Mouse (Mus musculus): ENCODE results near the gene Pla2g4e. TPM values are rescaled to one million over a fixed set of nuclear protein-coding genes. Genes with fewer than 3 reads are reported as not detected.

The Pla2g4e gene
- total RNA-seq, 2 experiments from 2014 or later = 0.13 to 0.20 TPM

DNA sequence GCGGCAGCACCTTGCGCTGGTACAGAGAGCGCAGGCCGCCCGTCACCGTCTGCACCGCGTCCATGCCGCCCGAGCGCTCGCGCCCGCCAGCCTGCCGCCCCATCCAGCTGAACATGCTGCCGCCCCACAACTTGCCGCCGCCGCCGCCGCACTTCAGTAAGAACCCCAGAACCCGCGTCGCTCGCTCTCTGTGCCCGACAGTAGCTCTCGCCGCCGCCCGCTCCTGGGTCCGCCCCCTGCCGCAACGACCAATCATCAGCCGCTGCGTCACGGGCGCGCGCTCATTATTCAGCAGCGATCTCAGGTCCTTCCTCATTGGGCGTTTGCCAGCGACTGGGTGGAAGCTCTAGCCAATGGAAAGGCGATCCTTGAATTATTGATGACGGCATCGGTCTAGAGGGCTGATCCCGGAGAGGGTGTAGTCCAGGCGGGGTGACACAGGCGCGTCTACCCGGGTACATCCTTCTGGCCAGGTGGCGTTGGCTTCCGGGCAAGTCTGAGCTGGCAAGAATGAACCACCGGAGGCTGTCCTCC, 90.7 kb downstream of the Pla2g4e start, which contains the start of gene Ehd4:
TSS of gene Ehd4 (minus strand) at position 246 of the 534 bp plus-strand sequence.
- peak; percentile 99 for DNase-seq

DNA sequence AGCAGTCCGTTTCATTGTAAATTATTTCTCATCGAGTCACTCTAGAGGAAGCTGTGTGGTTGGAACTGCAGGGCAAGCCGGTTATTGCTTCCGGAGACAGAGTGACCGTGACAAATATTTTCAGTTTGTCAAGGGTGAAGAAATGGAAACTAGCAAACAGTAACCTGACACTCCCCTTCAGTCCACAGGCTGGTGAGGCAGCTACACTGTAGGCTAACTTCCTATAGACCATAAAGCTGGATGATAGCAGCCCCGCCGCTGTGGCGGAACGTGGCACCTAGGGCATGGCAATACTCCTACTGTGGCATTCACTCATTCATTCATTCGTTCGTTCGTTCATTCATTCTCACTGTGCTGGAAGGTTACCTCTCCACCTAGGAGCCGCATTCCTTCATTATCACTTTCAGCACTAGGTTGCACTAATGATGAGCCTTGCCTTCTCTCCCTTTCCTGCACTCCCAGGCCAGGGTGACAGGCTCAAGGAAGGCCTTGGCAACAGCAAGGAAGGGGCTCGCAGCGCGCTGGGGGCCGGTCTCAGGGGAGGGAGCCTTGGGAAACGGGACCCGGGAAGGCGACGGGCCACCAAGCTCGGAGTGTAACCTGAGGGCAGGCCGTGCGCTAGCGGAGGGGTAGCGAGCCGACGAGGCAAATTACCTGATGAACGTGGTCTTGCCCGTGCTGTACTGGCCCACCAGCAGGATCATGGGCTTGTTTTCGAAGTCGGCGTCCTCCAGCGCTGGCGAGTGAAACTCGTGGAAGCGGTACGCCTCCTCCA, 91.4 kb downstream of the Pla2g4e start:
- peak in 1 of 2 experiments; percentile 31 for DNase-seq

DNA sequence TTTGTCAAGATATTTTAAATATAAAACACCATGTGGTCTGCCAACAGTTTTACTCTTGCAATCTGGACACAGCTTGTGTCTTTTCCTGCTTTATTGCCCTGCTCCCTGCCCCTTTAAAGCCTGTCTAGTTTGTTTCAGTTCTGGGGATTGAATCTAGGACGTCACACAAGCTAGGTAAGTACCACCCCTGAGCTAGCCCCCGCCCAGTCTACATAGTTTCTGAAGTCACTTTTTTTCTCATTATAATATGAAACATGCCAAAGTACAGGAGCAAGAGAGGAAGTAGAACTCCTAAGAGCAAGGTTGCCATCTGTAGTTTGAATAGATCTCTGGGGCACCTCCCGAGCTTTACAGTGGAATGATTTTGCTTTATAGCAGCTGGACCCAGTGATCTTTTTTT, 94.6 kb downstream of the Pla2g4e start:
- no peak for DNase-seq

DNA sequence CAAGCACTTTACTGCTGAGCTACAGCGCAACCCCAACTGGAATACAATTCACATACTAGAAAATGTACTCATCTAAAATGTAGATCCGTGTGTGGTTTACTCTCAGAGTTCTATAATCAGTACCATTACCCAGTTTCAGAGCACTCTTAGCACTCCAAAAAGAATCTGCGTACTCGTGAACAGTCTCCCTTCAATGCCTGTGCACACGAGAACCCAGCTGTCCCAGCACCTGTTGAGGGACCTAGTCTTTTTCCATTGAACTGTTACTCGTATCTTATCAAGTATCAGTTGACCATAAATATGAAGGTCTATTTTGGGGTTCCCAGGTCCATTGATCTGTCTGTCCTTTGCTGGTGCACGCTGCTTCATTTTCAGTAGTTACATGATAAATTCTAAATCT, 95.5 kb downstream of the Pla2g4e start:
- no peak for DNase-seq

DNA sequence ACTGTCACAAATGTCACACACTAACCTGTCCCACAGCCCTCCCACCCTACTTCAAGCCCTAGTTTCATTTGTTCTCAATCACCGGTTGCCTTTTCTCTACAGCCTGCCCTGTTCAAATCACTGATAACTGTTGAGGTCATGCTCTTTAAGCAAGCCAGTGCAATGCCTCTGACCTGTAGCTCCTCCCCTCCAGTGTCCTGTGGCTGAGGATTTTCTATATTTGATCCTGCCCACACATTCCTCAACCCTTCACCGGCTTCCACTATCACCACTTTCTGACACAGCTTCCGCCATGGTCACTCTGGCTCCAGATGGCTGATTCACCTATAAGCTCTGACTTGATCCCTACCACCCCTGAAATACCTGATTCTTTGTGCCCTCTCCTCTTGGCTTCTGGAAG, 97.1 kb downstream of the Pla2g4e start:
- DNase-seq = no peak

DNA sequence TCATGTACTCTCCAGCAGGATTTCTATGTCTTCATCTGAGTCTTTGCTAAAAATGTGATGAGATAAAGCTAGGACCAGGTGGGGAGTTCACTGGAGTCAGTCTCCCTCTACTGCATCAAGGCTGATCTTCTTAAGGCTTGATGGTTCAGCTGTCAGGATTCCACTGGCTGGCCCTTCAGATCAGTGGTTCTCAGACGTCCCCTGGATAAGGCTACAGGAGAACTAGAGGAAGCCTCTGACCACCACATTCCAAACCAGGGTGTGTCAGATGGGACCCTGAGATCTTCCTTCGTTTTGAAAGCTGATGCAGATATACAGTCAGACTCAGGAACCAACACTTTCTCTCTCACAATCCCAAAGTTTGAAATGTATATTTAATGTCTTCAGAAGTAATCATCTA, 97.8 kb downstream of the Pla2g4e start:
- no peak for DNase-seq

DNA sequence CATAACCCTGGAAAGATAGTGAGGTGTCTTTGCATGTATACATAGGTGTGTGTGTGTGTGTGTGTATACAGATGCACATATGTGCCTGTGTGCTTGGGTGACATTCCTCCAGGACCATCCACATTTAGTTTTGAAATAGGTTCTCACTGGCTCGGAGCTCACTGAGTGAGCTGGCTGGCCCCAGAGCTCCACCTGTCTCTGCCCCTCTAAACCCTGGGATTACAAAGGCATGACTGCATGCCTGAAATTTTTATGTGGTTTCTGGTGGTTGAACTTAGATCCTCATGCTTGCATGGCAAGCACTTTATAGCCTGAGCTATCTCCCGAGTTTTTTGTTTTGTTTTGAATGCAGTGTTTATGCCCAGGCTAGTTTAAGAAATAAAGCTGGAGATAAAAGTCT, 98.6 kb downstream of the Pla2g4e start:
- no peak for DNase-seq

DNA sequence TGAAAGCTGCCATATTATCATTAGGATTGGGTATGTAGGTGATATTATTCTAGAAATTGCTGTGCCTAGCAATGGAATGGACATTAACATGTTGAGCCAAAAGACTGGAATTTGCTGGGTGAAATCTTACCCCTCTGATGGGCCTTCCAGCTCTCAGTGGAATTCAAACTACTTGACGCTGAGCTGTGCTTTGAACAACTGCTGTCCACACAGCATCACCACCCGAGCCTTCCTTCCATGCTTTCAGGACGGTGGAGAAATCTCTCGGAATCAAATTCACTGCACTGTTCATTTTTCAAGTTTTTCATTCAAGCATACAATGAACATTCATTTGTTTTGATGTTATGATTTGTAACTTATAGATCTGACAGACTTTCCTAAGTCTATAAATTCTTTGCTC, 100.7 kb downstream of the Pla2g4e start:
- DNase-seq = no peak

DNA sequence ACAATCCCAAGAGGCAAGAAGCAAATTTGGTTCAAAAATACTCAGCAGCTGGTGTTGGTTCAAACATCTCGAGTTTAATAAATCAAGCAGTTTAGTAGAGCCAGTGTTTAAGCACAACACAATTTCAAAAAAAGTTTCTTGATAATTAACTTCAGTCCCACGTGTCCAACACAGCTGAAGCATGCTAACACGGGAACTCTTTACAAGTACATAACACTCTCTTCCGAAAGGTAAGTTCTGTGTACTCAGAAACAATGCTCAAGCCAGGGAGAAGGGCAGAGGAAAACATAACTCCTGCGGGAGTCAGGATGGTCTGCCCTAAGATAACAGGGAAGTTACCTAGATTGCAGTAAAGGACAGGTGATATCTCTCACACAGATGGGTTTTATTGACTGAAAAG, 102.8 kb downstream of the Pla2g4e start:
- no peak for DNase-seq

DNA sequence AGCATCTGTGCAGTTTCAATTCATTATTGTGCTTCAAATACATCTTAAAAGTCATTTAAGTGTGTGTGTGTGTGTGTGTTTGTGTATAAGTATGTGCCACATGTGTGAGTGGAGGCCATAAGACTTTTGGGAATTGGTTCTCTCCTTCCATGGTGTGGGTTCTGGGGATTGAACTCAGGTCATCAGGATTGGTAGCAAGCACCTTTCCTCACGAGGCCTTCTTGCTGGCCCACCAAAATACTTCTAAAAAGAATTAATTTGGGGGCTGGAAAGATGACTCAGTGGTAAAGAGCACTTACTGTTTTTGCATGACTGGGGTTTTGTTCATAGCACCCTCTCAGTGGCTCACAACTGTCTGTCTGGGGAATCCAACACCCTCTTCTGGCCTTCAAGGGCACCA, 103.5 kb downstream of the Pla2g4e start:
- DNase-seq = no peak

DNA sequence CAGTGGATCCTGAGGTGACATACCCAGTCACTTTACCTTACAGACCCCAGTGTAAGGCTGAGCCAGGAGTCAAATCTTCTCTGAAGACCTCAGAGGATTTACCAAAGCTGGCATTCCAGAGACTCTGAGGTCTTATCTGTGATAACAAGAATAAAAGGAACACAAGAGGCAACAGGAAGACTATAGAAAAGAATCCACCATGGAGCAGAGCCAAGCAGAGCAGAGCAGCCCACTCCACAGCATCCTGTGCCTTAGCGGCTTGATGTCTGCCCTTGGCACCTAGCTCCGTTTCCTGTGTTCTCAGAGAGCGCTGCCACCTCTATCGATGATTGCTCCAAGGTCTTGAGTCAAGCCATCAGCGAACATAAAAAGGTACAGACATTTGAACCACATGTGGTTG, 104.8 kb downstream of the Pla2g4e start:
- DNase-seq = peak in 1 of 2 experiments; percentile 27

DNA sequence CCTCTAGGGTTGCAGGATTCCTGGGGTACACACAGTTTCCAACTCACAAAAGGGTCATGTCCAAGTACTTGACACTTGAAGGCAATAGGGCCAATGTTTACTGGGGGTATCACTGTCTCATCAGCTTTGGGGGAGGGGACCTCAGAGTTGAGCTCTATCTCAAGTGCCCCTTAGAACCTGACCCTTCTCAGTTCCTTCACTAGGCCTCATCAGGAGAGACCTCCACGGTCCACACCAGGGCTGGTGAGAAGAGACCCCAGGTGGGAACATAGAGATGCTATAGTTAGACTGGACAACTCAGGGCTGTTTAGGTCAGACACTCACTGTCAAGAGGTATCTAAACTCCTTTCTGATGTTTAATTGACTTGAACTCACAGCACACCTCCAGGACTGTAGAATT, 106.0 kb downstream of the Pla2g4e start:
- no peak for DNase-seq

DNA sequence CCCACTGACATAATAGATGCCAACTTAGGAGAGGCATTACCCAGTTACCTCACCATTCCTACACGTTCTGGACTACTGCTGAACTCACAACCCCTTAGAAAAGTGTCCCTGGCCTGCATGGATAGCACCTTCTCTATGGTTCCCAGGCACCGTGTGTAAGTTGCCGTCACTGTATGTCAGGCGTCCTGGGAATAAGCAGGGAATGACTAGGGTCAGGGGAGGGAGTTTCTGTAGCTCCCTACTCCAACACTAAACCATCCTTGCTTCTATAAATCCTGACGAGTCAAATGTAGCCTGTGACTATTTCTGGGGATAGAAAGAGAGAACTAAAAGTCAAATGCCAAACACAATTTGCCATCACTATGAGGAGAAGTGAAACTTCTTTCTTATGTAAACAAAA, 107.9 kb downstream of the Pla2g4e start:
- no peak for DNase-seq

DNA sequence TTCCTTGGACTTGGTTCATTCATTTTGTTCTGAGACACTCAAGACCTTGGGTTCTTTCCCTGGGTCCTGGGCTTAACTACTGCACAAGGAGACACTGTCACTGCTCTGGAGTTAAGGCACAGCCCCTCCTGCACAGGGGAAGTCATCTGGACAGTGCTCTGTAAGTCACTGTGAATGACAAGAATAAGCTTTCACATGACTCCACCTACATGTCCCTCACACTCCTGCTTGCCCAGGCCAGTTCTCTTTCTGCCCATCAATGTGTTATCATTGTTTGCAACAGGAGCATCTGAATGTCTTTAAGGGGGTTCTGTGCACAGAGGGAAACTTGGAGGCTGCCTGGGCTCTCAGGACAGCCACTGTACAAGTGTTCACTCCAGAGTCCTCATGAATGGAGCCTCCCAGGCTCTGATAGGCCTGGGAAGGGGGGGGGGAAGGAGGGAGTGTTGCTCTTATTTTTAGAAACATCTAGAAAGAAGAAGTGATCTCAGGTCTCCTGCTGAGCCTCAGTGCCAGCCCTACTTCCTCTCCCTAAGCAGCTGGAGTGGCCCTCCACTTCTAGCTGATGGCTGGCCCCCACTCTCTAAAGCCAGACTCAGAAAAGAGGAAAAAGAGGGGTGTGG, 110.6 kb downstream of the Pla2g4e start:
- no peak for DNase-seq

DNA sequence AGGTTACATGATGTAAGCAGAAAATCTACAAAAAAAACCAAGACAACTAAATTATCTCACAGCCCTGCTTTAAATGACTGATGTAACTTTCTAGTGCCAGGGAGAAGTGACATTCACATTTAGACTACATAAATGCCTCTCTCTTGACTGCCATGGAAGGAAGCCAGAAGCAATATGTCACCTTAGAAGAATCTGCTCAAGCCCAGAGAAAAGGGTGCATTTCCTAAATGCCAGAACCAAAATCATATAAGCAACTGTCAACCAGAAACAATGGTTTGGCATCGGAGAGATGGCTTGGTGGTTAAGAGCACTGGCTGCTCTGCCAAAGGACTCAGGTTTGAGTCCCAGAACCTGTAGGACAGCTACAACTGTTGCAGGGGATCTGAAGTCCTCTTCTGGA, 113.3 kb downstream of the Pla2g4e start:
- DNase-seq = no peak

DNA sequence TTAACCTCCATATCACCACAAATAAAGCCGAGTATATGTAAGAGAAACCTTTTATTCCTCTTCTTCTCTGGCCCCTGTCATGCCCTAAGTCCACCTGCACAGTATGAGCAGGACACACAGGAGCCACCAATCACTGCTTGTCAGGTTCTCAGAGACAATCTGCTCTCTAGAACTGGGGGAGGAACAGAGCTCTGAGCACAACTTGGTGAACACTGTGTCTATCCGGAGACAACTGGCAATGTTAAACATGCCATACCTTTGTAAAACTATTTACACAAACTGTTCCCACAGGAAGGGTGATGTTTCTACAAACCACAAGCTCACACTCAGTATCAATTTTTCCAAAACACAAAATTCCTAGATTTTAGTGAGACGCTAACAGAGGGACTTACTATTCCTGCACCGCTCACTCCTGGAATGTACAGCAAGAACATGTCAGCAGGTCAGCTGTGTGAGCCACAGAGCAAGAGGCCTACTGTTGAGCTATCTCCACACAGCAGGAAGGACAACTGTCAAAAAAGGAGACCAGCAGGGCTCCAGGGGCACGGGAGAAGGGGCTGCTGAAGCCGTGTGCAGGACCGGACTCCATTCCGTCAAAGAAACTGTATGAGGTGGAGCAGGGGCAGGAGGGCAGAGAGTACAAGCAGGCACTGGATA, 115.8 kb downstream of the Pla2g4e start:
- no peak for DNase-seq

DNA sequence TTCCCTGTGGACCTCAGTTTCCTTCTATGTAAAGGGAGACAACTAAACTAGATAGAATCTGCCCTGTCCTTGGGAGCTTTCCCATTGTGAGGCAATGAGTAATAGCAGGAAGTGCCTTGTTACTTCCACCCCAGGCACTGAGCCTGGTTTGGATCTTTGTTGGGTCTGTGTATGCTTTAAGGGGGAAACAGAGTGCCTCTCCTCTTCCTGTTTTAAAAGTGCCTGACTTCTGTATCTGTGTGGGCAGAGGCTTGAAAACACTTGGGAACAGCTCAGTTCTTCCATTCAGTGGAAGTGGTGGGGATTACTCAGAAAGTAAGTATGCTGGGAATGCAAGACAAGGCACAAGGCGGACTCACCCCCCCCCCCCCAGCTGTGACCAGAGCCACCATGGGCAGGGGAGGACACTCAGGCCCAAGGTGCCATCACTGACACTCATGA, 116.5 kb downstream of the Pla2g4e start:
- no peak for DNase-seq

DNA sequence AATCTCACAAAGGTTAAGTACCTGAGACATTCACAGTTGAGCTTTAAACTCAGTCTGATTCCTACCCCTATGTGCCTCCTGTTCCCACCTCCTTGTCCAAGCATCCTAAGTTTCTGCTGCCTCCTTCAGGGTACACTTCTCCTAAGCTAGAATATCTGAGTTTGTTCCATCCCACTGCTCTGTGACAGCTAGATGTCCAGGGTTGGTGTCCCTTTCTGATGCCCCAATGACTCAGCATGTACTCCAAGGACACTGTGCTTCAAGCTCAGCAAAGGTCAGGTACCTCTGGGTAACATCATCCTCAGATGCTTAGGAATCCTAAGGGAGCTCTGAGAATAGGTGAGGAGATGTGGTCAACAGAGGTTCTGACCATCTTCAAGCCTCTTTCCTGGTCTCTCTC, 117.1 kb downstream of the Pla2g4e start:
- DNase-seq = no peak

DNA sequence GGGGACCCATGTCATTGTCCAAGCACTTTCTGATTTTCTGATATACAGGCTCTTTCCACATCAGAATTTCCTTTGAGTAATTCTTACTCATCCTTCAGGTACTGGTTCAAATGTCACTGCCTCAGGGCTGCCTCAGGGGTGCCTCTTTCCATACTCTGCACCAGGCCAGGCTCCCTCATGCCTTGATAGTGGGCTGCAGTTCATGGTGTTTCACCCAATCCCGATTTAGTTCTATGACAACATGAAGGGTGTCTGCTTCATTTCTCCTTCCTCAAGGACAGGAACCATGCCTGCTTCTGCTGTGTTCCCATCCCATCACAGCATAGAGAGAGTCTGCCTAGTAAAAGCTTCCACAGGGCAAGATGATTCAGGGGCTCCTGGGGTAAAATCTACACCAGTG, 118.2 kb downstream of the Pla2g4e start:
- DNase-seq = no peak

DNA sequence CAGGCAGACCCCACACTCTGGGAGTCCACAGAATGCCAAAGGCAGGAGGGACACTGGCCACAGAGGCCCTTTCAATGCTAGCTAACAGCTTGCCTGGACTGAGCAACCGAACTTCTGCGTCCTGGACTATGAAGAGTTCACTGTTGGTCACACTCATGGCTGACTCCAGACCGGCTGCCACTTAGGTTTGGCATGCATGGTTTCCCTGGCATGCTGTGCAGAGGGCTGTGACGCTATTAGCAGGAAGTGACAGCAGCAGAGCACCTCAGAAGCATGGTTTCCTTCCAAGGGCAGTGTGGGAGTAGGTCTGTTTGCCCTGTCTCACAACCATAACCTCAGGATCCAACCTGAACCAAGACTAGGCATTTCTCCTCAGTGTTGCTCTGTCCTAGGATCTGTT, 118.7 kb downstream of the Pla2g4e start:
- no peak for DNase-seq

DNA sequence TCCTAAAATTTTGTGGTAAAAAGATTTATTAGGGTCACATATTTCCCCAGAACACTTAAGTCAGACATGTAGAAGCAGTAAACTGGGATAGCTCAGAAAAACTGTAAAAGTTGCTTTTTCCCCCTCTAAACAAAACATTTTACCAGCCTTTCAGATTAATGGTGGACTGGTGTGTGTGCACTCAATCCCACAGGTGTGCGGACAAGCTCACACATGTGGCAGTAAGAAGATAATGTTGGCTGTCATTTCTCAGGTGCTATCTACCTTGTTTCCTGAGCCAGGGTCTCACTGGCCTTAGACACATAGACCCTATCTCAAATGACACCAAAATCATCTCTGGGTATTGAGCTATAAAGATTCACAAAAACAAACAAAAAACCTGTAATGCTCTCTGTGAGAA, 119.7 kb downstream of the Pla2g4e start:
- no peak for DNase-seq

DNA sequence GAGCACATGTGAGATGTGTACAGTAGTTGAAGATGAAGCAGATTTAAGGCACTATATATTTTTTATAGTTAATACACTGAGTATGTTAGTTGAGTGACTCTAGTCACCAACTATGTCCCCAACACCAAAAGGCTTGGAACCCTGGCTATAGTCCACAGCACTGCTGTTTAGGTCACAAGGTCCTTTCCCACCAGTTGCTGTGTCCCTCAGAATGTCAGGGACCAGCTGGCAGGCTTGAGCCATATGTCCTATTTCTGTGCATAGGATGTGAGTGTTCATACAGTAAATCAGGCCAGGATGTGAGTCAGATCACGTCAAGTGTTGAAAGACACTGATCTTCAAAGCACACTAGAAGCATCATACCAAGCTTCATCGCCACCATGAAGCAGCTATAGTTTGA, 120.2 kb downstream of the Pla2g4e start:
- DNase-seq = no peak

DNA sequence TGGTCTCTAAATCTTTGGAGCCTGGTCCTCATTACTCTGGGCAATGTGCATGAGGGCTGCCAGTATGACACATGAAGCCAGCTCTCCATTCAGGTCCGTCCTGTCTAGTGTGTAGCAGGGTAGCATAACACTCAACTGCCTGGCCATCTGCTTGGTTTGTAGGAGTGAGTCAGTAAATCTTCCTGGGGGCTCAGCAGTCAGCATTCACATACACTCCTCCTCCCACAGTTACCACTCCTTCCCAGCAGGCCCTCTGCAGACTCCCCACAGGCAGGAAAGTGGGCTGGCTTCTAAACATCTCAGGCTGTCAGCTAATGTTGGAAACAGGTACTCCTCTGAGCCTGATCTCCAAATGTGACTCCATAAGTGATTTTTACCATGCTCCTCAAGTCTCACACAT, 121.0 kb downstream of the Pla2g4e start:
- DNase-seq = no peak

Measured in adrenal gland, postnatal 36 days (tissue).